Mouse (Mus musculus) heart, adult 9 months (tissue): ENCODE measurements around the gene 2700081O15Rik.
"Not testable (repeated sequence)": the region's sequence is repeated elsewhere in the genome, so short reads cannot be mapped to it uniquely, and the experiment has no call there.

Experiments
- DNase-seq, 2 experiments: peaks; one replicate each; pipeline ENCODE4 v3.0.0; 2022; ENCODE audit warnings: low spot score in 2 of 2

Gene 2700081O15Rik

DNA sequence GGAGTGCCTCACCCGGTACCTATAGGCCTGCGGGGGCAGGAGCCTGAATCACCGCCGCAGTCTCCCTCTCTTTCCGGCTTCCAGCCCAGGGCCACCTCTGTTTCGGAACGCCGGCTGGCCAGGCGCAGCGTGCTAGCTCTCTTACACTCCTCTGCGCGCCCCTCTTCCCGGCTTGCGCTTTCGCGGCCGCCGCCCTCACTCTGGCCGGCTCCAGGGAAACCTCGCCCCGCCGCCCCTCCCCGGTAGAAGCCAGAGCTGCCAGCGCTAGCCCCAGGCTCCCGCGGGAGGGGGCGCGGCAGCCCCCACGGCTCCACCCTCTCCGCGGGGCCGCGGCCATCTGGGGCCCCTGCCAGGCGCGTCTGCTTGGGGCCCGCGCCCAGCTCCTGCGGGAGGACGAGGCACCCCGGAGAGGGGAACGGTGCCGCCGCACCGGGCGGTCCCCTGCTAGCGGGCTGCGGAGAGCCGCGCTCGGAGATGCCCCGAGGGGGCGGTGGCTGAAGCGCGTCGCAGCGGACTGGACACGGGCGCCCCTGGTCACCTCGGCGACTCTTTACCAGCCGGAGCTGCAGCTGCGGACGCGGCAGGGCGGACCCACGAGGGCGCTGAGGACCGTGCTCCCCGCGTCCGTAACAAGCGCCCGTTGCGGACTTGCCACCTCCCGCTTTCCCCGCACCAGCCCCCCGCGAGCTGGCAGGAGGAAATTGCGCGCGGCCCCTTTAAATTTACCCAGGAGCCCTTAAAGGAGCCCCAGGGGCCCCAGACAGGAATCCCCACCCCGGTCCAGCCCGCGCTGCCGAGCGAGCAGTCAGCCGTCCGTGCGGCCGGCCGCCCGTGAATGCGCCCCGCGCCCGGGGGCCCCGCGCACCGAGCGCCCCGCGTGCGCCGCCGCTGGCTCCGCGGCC lies at the start of gene 2700081O15Rik:
Gene 2700081O15Rik, plus strand, starts transcription at position 792 of the 902 bp plus-strand sequence.
- DNase-seq: peak; percentile 82

DNA sequence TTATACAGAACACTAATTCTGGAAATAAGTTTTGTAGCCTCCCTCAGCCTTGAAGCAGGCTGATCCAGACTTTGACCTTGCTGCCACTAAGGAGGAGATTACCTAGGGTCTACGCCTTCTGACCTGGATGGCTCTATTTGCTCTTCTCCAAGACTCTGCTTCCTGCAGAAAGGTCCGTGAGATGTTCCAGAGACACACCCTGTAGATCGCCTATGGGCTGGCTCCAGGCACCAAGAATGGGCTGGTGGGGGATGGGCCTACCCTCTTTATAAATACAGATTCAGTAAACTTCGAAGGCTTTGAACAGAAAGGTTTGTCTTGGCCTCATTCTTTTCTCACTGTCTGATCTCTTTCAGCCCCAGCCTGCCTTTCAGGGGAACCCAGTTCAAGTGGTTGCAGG lies 48.0 kb upstream of the 2700081O15Rik start:
- not testable (repeated sequence) for DNase-seq

DNA sequence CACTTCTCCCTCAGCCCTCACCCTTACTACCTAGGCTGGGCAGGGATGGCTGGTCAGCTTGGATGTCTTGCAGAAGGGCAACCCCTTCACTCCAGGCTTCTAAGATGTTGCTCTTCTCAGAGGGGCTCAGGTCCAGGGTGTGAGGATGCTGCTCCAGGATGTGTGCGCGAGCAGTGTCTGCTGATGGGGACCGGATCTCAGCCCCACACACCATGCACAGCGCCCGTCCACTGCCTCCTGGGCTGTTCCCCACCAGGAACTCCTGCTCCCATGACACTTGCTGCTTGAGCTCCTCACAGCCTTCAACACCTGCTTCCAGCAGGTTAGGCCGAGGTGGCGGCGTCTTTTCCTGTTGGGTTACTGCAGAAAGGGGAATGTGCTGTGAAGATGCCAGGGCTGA lies 42.9 kb upstream of the 2700081O15Rik start:
- no peak for DNase-seq

DNA sequence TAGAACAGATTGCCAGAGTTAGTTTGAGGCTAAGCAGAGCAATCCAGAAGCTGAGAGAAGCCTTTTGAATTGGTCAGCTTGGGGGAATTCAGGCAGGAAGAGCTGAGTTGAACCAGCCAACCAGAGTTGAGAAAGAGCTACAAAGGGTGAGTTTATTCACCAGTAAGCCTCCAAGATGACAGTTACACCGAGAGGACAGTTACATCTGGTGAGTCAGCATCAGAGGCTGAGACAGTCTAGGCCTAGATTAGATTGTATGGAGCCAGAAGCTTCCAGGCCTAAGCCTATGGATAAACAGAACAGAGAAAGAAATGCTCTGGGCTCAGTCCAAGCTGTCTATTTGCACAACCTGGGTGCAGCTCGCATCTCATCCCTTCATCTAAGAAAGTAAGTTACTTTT lies 39.8 kb upstream of the 2700081O15Rik start:
- DNase-seq: no peak

DNA sequence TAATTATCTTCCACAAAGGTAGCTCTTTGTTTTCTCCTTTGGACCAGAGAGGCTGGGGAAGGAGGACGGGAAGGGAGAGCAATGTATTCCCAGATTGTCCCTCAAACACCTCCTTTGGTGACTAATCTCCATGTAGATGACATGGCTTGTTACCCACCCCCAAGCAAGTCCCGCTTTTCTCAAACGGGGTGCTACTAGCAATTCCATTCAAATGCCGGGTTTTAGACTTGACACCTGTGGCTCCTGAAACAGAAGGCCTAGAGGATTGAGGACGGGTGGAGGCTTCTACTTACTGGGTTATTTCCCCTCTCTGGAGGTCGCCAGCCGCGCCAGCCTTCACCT lies 35.5 kb upstream of the 2700081O15Rik start:
- peak in 1 of 2 experiments; percentile 6 for DNase-seq

DNA sequence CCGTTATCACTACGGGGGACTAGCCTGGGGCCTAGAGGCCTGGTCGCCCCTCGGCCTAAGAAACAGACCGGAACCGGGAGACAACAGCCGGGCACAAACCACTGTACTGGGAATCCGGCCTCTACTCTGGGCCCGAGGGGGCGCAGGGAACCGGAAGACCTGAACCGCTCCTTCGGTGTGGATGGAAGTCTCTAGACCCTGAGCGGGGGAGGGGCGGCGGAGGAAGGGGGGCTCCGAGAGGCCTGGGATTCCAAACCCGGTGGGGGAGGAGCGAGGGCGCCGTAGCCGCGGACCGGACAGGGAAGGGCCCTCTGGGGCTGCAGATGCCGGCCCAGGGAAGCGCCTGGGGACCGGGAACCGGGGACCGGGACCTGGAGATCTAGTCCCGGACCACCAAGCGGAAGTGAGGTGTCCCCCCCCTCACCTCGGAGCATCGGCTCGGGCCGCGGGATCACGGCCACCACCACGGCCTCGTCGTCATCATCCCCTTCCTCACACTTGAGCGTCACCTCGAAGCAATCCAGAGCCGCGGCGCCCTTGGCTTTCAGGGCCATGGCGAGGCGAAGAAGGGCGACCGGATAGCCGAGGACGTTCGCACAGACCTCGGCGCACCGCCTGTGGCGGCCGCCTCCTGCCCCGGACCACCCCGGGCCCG lies 35.0 kb upstream of the 2700081O15Rik start:
- peak; percentile 40 to 57 for DNase-seq

DNA sequence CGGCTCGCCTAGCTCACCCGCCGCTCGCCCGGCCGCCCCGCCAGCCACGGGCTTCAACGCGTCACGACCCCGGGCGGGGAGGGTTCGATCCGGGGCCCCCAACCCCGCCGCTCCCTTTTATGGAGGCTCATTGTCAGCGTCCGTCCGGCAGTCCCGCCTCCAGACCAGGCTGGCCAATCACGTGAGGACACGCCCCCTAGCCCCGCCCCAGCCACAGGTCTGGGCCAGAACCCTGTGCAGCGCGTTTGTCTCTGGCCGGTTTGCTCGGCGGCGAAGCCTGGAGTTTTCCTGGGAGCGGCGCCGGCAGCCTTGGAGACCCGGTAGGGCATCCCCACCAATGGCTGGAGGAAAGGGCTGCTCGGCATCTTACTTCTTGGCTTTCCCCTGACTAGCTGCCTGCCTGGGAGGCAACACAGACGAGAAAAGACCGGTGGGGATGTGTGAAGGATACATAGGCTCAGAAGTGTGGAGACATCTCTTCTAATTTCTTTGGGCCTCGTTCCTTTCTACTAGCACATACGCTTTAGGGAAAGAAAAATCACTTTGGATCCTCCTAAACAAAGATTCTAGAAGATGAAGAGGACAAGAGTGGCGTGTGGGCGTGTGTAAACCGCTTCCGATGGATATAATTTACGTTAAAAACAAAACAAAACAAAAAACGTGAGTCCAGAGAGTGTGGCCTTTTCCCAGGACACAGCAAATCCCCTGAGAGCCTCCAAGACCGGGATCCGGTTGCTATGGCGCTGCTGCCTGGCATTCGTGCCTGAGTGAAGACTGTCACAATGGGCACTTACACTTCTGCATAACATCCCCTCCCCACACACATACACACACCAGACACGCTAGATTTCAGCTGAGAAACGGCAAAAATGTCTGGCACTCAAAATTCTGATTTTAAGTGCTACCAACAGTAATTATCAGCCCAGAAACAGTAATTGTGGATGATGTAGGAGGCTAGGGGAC lies 34.2 kb upstream of the 2700081O15Rik start, which contains the start of gene Spindoc:
Gene Spindoc, minus strand, starts transcription at position 92 of the 963 bp plus-strand sequence.
- DNase-seq: peak; percentile 96 to 98

DNA sequence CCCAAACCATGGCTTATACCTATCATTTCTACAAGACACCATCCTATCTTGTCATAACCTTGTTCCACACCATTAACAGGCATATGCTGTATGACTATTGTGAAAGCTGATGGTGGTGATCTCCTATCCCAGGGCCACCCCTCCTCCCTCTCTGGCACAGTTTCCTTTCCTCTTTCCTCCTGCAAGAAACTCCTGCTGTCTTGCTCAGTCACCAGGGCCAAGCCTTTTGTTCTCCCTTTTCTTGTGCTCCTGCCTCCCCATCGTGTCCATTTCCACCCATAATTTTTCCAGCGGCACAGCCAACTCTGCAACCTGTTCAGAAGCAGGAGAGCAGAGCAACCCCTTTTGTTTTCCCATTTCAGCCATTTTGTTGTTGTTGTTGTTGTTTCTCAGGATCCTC lies 31.4 kb upstream of the 2700081O15Rik start:
- DNase-seq: no peak

DNA sequence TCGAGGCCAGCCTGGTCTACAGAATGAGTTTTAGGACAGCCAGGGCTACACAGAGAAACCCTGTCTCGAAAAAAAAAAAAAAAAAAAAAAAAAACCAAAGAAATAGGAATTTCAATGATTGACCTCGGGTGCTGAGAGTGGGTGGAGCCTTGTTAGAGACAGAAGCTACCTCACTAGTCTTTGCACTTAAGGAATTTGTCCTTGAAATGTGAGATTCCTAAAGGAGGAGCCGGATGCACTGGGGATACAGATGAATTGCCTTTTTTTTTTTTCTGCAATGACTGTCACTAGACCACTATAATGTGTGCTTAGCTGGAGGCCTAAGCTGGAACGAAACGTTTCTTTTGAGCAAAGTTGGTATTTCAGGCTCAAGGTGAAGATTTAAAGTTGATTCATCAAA lies 28.9 kb upstream of the 2700081O15Rik start:
- DNase-seq: no peak

DNA sequence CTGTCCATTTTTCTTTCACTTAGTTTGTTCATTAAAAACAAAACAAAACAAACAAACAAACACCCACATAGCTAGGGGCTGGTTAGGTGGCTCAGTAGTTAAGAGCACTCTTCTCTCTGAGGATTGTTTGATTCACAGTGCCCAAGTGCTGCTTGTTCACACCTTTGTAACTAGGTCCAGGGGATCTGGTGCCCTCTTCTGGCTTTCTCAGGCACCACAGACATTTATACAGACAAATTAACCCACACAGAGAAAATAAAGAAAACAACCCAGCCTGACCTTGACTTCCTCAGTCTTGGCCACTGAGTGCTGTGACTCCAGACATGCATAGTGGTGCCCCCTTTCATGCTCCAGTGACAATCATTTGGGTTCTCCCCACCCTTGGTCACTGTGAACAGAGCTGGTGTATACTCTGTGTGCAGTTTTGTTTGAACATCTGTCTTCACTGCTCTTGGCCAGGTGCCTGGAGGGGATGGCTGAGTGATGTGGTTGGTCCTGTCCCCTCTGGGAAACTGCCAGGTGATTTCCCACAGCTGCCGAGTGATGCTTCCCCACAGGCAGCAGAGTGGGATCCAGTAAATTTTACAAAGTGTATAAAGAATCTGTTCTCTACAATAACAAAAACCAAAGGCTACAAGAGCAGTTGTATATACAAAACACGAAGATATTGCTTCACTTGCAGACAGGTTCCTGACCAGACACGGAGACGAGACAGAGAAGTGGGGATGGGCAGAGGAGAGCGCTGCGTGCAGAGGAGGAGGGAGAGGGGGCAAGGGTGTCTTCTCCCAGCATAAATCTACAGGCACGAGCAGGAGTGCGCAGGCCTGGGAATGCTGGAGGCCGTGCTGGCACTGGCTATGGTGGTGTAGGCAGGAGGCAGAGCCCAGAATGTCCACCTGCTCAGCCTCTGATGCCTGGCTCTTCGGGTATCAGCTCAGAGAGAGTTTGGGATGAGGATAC lies 20.3 kb upstream of the 2700081O15Rik start:
- DNase-seq: not testable (repeated sequence)

DNA sequence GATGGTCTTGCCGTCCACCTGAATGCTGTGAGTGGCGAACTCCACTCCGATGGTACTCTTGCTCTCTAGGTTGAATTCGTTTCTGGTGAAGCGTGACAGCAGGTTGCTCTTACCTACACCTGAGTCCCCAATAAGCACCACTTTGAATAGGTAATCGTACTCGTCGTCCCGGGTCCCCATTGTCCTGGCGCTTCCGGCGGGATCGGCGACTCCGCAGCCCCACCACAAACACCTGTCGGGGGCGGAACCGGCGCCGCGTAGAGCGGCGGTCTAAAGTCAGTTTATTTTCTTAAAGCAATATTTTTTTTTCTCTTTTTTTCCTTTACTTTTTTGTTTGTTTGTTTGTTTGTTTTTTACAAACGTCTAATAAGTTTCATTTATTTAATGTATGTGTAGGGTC lies 18.5 kb upstream of the 2700081O15Rik start:
- not testable (repeated sequence) for DNase-seq

DNA sequence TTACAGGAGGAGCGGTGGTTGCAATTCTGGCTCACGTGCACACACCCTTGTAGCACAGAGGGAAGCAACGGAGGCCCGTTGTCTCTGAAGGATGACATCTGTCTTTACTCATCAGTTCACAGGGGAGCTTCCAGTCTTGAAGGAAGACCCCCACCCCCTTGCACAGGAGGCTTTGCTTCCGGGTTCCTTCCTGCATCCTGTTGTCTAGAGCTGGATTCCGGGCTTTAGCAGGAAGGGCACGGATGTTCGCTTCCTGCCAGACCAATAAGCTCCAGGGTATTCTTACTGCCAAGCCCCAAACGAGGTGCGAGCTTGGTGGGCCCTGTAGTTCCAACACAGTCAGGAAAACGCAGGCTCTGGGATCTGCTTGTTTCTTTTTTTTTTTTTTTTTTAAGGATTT lies 16.8 kb upstream of the 2700081O15Rik start:
- peak; percentile 45 to 73 for DNase-seq

DNA sequence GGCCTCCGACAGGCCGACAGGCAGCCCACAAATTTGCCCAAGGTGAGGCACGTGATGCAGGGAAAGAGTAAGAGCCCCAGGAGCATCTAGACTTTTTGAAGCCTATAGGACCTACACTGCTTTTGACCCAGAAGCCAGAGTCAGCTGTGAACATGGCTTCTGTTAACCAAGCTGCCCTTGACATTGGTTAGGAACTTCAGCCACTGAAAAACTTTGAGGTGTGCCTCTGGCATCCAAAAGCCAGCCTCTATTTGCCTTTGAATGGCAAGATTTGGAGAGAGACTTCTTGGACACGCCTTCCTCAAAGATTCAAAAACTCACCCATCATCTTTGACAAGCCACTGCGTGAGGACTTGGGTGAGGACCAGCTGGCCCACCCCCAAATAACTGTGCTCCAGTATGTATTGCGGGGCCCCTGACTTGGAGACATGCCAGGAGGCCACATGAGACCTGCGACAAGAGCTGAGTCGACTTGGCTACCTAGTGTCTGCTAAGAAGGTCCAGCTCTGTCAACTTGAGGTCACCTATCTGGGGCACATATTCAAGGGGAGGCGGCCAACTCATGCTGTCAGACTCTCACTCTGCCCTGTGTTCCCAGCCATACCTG lies 12.7 kb upstream of the 2700081O15Rik start:
- DNase-seq: no peak

DNA sequence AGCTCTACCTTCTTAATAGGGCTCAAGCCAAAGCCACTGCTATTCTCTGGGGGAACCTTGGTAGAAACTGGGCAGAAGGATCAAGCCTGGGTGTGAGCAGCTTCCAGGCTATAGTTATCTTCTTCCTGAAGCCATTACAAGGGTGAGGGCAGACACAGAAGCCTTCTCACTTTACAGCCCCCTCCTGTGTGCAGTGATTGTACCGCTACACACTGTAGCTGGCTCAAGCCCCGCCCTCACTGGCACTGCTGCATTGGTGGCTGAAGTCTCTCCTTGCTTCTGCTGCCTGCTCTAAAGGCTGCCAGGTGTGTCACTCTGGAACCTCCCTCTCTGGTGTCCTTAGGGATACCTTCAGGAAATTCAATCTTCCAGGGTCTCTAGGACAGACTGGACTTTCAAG lies 5.1 kb upstream of the 2700081O15Rik start:
- no peak for DNase-seq

DNA sequence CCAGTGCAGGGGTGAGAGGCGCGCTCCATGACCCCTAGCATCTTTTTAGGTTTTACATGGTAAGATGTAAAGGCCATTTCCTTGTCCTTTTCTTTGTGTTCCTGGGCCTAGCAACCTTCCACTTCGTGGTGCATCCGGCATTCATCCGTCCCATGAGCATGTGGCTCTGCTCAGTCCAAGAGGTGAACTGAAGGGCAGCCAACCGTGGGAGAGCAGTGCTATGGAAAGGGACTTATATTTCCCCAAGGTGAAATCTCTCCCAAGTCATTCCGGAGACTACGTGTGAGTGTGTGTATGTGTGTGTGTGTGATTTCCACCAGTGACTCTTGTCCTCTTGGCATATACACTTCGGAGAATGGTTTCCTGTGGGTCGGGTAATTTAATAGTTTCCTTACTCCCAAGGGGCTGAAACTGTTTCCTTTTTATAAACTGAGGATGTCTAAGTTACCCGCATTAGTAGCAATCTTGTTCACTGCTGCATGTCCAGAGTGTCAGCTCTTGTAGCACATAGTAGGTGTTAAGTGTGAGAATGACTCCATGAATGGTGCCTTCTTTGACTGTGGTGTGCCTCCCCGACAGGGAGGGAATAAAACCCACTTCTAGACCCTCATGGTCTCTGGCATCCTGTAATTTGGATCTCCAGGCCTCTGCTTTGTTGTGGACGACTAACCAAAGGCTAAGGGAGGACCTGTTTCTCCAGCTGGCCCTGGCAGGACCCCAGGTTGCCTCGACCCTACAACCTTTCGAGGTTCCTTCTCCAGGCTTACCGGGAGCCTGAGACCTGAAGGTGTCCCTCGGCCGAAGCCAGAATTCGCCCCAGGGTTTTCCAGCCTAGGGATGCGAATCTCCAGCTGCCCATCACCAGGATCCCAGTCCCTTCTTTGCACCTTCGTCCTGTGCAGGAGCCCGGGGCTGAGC lies 1.2 kb upstream of the 2700081O15Rik start:
- peak; percentile 21 to 30 for DNase-seq

DNA sequence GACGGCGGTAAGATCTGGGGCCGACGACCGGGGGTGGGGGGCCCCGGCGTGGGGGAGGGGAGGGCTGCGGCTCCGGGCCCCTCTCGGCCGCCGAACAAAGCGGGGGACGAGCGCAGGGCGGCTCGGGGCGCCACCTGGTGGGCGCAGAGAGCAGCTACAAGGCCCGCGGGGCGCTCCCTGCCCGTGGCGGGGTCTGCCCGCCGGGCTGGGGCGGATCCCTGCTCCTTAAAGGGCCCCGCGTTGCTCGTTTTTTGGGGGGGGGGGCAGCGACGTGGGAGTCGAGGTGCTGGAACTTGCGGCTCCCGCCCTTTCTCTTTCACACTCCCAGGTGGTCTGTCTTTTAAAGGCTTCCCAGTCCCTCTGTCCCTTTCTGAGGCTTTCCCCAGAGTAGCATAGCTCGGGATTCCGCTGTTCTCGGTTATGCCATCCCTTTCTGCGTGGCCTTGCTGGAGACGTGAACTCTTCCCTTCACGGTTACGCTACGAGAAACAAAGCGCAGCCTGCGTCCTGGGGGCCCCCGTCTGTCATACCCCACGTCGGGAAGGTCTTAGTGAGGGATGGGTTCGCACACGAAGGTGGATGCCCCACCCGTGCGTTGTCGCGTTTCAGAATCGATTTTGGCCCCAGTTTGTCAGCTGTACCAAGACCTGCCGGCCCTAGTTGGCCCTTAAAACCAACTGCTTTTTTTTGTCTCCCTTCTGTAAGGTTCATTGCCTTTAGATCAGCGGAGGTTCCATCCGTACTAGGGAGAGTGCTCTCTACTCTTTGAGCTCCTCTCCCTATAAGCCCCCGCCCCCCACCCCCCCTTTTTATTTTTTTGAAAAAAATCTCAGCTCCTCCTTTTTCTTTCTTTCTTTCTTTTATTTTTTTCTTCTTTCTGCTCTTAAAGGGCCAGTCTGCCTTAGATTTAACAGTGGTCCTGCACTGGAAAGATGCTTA lies 755 bp downstream of the 2700081O15Rik start:
- peak; percentile 79 to 83 for DNase-seq

DNA sequence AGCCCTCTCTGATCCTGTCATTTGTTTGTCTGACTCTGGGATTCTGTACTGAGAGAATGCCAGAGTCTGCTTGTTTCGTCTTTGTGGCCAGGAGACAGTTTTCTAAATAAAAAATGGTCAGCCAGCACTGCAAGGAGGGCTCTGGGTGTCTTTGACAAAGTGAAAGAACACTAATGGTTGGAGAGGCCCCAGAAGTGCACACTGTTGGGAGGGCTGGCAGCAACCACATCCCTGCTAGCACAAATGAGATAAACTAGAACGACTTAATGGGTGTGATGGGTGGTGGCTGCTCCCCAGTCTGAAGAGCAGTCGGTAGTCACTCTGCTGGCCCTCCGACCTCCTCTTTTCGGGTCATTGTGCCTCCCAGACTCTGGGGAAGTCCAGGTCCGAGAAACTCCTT lies 1.7 kb downstream of the 2700081O15Rik start:
- DNase-seq: no peak

DNA sequence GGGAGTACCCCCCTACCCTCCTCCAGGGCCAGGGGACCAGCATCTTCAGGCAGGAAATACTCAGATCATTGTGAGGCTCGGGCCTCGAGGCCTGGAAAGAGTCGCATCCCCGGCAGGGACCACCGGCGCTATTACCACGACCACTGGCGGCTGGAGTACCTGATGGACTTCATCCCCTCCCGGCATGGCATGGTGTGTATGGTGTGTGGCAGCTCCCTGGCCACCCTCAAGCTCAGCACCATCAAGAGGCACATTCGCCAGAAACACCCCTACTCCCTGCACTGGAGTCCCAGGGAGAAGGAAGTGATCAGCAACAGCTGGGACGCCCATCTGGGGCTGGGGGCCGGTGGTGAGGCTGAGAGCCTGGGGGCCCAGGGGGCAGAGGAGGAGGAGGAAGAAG lies 2.7 kb downstream of the 2700081O15Rik start:
- no peak for DNase-seq
